Mouse (Mus musculus): ENCODE results near the gene Ryr1. TPM values are rescaled to one million over a fixed set of nuclear protein-coding genes. Genes with fewer than 3 reads are reported as not detected.
A peak's percentile ranks its signal among the peaks of the same experiment; 100 is the strongest.

Ryr1 gene
- 10 to 100 TPM in 1 of 4 experiments, 1 to 10 TPM in 3; 7.0 to 10.5 (median 9.2) TPM for total RNA-seq (2022)

GRCm38 (mm10) chr7:29124970-29125369, at the start of gene Ryr1:
Gene Ryr1, minus strand, starts transcription at chr7:29125179.
- no peak for DNase-seq (ENCODE audit: low spot score in 2 of 2)

- DNase-seq (ENCODE audit: low spot score in 2 of 2): no peak
Measured at GRCm38 (mm10) chr7:29172390-29173016, 47.5 kb upstream of the Ryr1 start.

- no peak for DNase-seq (ENCODE audit: low spot score in 2 of 2)
Measured at GRCm38 (mm10) chr7:29171562-29172097, 46.7 kb upstream of the Ryr1 start.

- DNase-seq (ENCODE audit: low spot score in 2 of 2): no peak
Measured at GRCm38 (mm10) chr7:29170755-29171561, 46.0 kb upstream of the Ryr1 start.

- DNase-seq (ENCODE audit: low spot score in 2 of 2): peak in 1 of 2 experiments; percentile 40
Measured at GRCm38 (mm10) chr7:29170066-29170754, 45.2 kb upstream of the Ryr1 start, which contains the start of the genes Ggn and Spred3. Gene Ggn, plus strand, starts transcription at chr7:29170210. Gene Spred3, minus strand, starts transcription at chr7:29170411.

GRCm38 (mm10) chr7:29169231-29170065, 44.5 kb upstream of the Ryr1 start:
- DNase-seq (ENCODE audit: low spot score in 2 of 2): peak; percentile 69 to 84

GRCm38 (mm10) chr7:29168791-29169230, 43.8 kb upstream of the Ryr1 start:
- DNase-seq (ENCODE audit: low spot score in 2 of 2): peak in 1 of 2 experiments; percentile 41

- DNase-seq (ENCODE audit: low spot score in 2 of 2): no peak
Measured at GRCm38 (mm10) chr7:29168121-29168695, 43.2 kb upstream of the Ryr1 start.

- DNase-seq (ENCODE audit: low spot score in 2 of 2): no peak
Measured at GRCm38 (mm10) chr7:29167656-29168055, 42.7 kb upstream of the Ryr1 start.

GRCm38 (mm10) chr7:29162750-29163525, 38.0 kb upstream of the Ryr1 start:
- DNase-seq (ENCODE audit: low spot score in 2 of 2): no peak

- no peak for DNase-seq (ENCODE audit: low spot score in 2 of 2)
Measured at GRCm38 (mm10) chr7:29162294-29162693, 37.3 kb upstream of the Ryr1 start.

- DNase-seq (ENCODE audit: low spot score in 2 of 2): no peak
Measured at GRCm38 (mm10) chr7:29158264-29158663, 33.3 kb upstream of the Ryr1 start.

GRCm38 (mm10) chr7:29155838-29156782, 31.1 kb upstream of the Ryr1 start, which contains the start of gene Fam98c:
Gene Fam98c, minus strand, starts transcription at chr7:29156234.
- peak; percentile 72 to 83 for DNase-seq (ENCODE audit: low spot score in 2 of 2)

GRCm38 (mm10) chr7:29155196-29155837, 30.3 kb upstream of the Ryr1 start:
- DNase-seq (ENCODE audit: low spot score in 2 of 2): peak; percentile 66 to 89

GRCm38 (mm10) chr7:29154018-29154720, 29.2 kb upstream of the Ryr1 start:
- DNase-seq (ENCODE audit: low spot score in 2 of 2): no peak

GRCm38 (mm10) chr7:29151486-29151885, 26.5 kb upstream of the Ryr1 start:
- no peak for DNase-seq (ENCODE audit: low spot score in 2 of 2)

- no peak for DNase-seq (ENCODE audit: low spot score in 2 of 2)
Measured at GRCm38 (mm10) chr7:29148771-29149170, 23.8 kb upstream of the Ryr1 start.
